Mouse (Mus musculus): ENCODE data around the gene Mn1.

- TF ChIP-seq BHLHE40 (IDR thresholded peaks at IDR 0.05; ENCODE audit: borderline replicate concordance, low read depth, low read length) (no peak), CTCF (IDR thresholded peaks at IDR 0.05 in 2 of 3, conservative IDR thresholded peaks at IDR 0.05 in 1 of 3; ENCODE audit: control insufficient read depth in 1 of 3, insufficient read depth in 1 of 3, low read depth in 2 of 3, low read length in 3 of 3, poor library complexity in 1 of 3, severe bottlenecking in 1 of 3) (no peak), POLR2A (IDR thresholded peaks at IDR 0.05; ENCODE audit: control insufficient read depth in 1 of 2, insufficient read depth in 1 of 2, low read depth in 1 of 2, low read length in 2 of 2, poor library complexity in 1 of 2) (no peak), ZMIZ1 (IDR thresholded peaks at IDR 0.05; ENCODE audit: low read depth, low read length) (no peak), EP300 (IDR thresholded peaks at IDR 0.05; ENCODE audit: low read depth in 1 of 2, low read length in 2 of 2) (no peak), USF1 (IDR thresholded peaks at IDR 0.05; ENCODE audit: low read depth, low read length) (no peak), TBP (IDR thresholded peaks at IDR 0.05; ENCODE audit: low read depth, low read length) (no peak)
Observed at GRCm38 (mm10) chr5:111396199-111396598, 21.0 kb upstream of the Mn1 start.

Measured in MEL (cell line).